Mouse (Mus musculus): Measurements from ENCODE around the gene Cygb. TPM values are rescaled to one million over a fixed set of nuclear protein-coding genes. Genes with fewer than 3 reads are reported as not detected.

Cygb gene
- polyA plus RNA-seq, 1 experiment from 2014 or later = 2.3 TPM

DNA sequence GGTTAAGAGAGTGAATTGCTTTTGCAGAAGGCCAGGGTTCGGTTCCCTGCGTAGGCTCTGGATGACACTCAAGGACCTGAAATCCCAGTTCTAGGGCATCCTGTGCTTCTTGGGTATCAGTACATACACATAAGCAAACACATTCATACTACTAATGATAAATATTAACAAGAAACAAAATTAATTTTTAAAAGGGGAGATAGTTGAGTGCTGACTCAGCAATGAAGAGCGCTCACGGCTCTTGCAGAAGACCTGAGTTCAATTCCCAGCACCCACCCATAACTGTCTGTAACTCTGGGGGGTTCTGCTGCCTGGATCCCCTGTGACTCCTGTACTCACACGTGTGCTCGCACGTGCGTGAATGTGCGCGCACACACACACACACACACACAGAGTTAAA, 35.5 kb upstream of the Cygb start:
- no peaks in the 10 kb centered on the region for H3K36me3 ChIP-seq (ENCODE audit: control insufficient read depth, insufficient read depth, low read length)
- no peak overlapping the region for H3K9ac ChIP-seq (ENCODE audit: low read length)

DNA sequence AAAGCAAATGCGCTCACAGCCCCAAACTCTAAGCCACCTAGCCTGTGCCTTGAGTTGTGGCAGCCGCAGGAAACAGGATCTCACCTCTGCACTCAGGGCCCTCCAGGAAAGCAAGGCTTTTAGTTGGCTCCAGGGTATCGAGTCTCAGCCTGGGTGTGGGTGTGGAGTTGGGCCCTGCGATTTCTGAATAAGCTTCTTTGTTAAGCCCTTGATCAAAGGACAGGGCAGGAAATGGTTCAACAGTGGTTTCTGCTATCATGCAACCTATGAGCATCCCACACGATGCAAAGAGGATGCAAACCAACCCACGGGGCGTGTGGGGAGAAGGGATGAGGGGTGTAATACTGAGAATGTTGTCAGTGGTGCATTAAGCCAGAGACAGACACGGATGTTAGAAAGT, 33.8 kb upstream of the Cygb start:
- H3K4me3 ChIP-seq (ENCODE audit: low read depth, low read length) = no peak overlapping the region
- H3K27ac ChIP-seq (ENCODE audit: low read depth, low read length) = no peak overlapping the region
- no peaks in the 10 kb centered on the region for H3K9me3 ChIP-seq (ENCODE audit: control insufficient read depth, low read length)
- no peak for DNase-seq (ENCODE audit: low spot score)
- no peak overlapping the region for H3K9ac ChIP-seq (ENCODE audit: low read length)
- no peak overlapping the region for H3K4me2 ChIP-seq (ENCODE audit: low read depth)
- no peaks in the 10 kb centered on the region for H3K27me3 ChIP-seq (ENCODE audit: control insufficient read depth, insufficient read depth, low read length)
- ATAC-seq (ENCODE audit: insufficient read depth, low FRiP score, low TSS enrichment) = no peak
- 79% methylated on average over 8 of the region's 8 CpGs for WGBS
- no peaks in the 10 kb centered on the region for H3K4me1 ChIP-seq (ENCODE audit: control insufficient read depth, insufficient read depth, low read length)
- H3K36me3 ChIP-seq (ENCODE audit: control insufficient read depth, insufficient read depth, low read length) = peaks cover 2% of the 10 kb centered on the region; the same call in 1 of the 2 replicates

More for the DNA sequence above, 35.5 kb upstream of the Cygb start:
- Histone ChIP-seq H3K27ac (ENCODE audit: low read depth, low read length) (no peak overlapping the region), H3K9me3 (ENCODE audit: control insufficient read depth, low read length) (no peaks in the 10 kb centered on the region), H3K4me3 (ENCODE audit: low read depth, low read length) (no peak overlapping the region), H3K4me2 (ENCODE audit: low read depth) (no peak overlapping the region), H3K4me1 (ENCODE audit: control insufficient read depth, insufficient read depth, low read length) (peaks cover 6% of the 10 kb centered on the region; the same call in 1 of the 2 replicates), H3K27me3 (ENCODE audit: control insufficient read depth, insufficient read depth, low read length) (peaks cover 13% of the 10 kb centered on the region)
- WGBS = 95% methylated on average over 10 of the region's 10 CpGs
- no peak for DNase-seq (ENCODE audit: low spot score)
- no peak for ATAC-seq (ENCODE audit: insufficient read depth, low FRiP score, low TSS enrichment)

DNA sequence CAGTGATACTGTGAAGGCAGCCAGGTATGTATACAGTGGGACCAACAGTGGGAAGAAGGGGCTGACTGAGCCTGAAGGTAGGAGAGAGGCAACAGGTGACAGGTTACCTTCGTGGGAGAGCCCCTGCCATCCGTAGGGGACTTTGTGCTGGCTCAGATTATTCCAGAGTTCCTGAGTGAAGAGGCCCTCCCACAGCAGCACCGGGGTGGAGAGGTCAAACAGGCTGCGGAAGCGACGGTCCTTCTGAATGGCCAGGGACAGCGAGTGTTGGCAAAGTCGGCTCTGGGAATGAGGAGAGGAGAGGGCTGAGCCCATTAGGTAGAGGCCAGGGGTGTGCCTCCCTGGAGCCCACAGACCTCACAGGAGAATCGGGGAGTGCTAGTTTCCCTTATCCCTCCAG, 31.6 kb upstream of the Cygb start:
- H3K9ac ChIP-seq (ENCODE audit: low read length) = no peak overlapping the region
- WGBS = 78% methylated on average over 9 of the region's 9 CpGs
- DNase-seq (ENCODE audit: low spot score) = no peak
- H3K4me2 ChIP-seq (ENCODE audit: low read depth) = no peak overlapping the region
- H3K27me3 ChIP-seq (ENCODE audit: control insufficient read depth, insufficient read depth, low read length) = no peaks in the 10 kb centered on the region
- no peaks in the 10 kb centered on the region for H3K4me1 ChIP-seq (ENCODE audit: control insufficient read depth, insufficient read depth, low read length)
- H3K9me3 ChIP-seq (ENCODE audit: control insufficient read depth, low read length) = no peaks in the 10 kb centered on the region
- H3K4me3 ChIP-seq (ENCODE audit: low read depth, low read length) = no peak overlapping the region
- peaks cover 3% of the 10 kb centered on the region; the same call in 1 of the 2 replicates for H3K36me3 ChIP-seq (ENCODE audit: control insufficient read depth, insufficient read depth, low read length)
- ATAC-seq (ENCODE audit: insufficient read depth, low FRiP score, low TSS enrichment) = no peak
- H3K27ac ChIP-seq (ENCODE audit: low read depth, low read length) = no peak overlapping the region

DNA sequence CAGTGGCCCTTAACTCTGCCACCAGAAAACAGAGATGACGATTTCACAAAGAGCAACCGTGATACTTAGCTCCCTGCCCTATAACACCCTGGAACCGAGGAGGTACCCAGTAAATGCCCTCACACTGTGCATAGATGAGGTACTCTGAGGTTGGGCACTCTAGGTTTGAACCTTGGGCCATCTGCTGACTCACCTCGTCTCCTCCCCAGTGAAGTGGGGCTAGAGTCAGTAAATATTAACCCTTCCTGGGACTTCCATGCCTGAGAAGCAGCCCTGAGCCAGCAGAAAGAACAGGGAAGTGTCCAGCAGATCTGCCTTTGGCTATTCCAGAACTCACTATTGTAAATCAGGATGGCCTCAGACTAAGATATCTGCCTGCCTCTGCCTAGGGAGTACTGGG, 29.7 kb upstream of the Cygb start:
- Histone ChIP-seq H3K9ac (ENCODE audit: low read length) (no peak overlapping the region), H3K4me1 (ENCODE audit: control insufficient read depth, insufficient read depth, low read length) (no peaks in the 10 kb centered on the region), H3K27me3 (ENCODE audit: control insufficient read depth, insufficient read depth, low read length) (no peaks in the 10 kb centered on the region), H3K9me3 (ENCODE audit: control insufficient read depth, low read length) (no peaks in the 10 kb centered on the region), H3K27ac (ENCODE audit: low read depth, low read length) (no peak overlapping the region), H3K36me3 (ENCODE audit: control insufficient read depth, insufficient read depth, low read length) (peaks cover 6% of the 10 kb centered on the region), H3K4me2 (ENCODE audit: low read depth) (no peak overlapping the region), H3K4me3 (ENCODE audit: low read depth, low read length) (no peak overlapping the region)
- ATAC-seq (ENCODE audit: insufficient read depth, low FRiP score, low TSS enrichment) (no peak), DNase-seq (ENCODE audit: low spot score) (no peak)
- whole genome bisulfite sequencing = 87% methylated on average over 4 of the region's 4 CpGs

DNA sequence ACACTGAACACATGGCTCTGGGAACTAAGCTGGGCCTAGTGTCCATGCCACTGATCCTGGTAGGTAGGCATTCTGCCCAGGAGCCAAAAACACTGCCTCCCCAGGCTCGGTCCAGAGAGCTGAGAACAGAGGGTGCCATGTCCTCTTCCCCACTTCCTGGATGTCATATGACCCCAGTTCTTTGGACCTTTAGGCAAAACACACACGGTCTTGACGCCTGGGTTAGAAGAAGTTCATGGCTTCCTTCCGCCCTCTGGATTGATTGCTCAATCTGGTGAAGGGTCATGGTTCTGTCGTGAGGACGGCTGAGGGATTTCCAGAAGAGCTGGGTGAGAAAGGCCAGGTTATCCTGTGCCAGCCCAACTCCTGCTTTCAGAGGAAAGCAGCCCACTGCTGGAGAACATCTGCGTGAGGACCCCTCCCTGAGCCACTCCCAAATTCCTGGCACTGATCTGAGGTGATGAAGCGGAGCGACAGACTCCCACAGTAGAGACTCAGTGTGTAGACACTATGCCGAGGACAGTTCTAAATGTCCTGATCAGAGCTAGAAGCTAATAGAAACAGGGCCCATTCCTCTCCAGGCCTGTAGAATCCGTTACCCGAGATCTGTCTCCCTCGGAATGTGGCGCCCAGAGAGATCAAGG, 28.5 kb upstream of the Cygb start:
- Histone ChIP-seq H3K27ac (ENCODE audit: low read depth, low read length) (no peak overlapping the region), H3K4me3 (ENCODE audit: low read depth, low read length) (no peak overlapping the region), H3K9ac (ENCODE audit: low read length) (no peak overlapping the region), H3K36me3 (ENCODE audit: control insufficient read depth, insufficient read depth, low read length) (peaks cover 6% of the 10 kb centered on the region), H3K4me1 (ENCODE audit: control insufficient read depth, insufficient read depth, low read length) (no peaks in the 10 kb centered on the region), H3K9me3 (ENCODE audit: control insufficient read depth, low read length) (no peaks in the 10 kb centered on the region), H3K27me3 (ENCODE audit: control insufficient read depth, insufficient read depth, low read length) (no peaks in the 10 kb centered on the region), H3K4me2 (ENCODE audit: low read depth) (no peak overlapping the region)
- 87% methylated on average over 14 of the region's 14 CpGs for WGBS
- no peak for DNase-seq (ENCODE audit: low spot score)
- no peak for ATAC-seq (ENCODE audit: insufficient read depth, low FRiP score, low TSS enrichment)

DNA sequence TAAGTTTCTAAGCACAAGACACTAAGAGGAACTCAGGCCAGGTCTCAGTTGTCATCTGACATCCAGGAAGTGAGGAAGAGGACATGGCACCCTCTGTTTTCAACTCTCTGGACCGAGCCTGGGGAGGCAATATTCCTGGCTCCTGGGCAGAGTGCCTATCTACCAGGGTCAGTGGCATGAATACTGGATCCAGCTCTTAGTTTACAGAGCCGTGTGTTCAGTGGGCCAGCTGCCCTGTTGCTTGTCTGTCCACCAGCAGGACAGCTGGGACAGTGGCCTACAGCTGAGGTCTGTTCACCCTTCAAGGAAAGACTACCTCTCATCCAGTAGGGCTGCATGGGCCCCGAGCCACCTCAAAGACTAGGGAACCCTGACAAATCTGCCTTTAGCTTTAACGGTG, 27.0 kb upstream of the Cygb start:
- Histone ChIP-seq H3K27ac (ENCODE audit: low read depth, low read length) (no peak overlapping the region), H3K36me3 (ENCODE audit: control insufficient read depth, insufficient read depth, low read length) (peaks cover 11% of the 10 kb centered on the region), H3K4me1 (ENCODE audit: control insufficient read depth, insufficient read depth, low read length) (no peaks in the 10 kb centered on the region), H3K4me3 (ENCODE audit: low read depth, low read length) (no peak overlapping the region), H3K27me3 (ENCODE audit: control insufficient read depth, insufficient read depth, low read length) (no peaks in the 10 kb centered on the region), H3K9ac (ENCODE audit: low read length) (no peak overlapping the region), H3K4me2 (ENCODE audit: low read depth) (no peak overlapping the region), H3K9me3 (ENCODE audit: control insufficient read depth, low read length) (no peaks in the 10 kb centered on the region)
- ATAC-seq (ENCODE audit: insufficient read depth, low FRiP score, low TSS enrichment) = no peak
- WGBS = 90% methylated on average over 4 of the region's 4 CpGs
- no peak for DNase-seq (ENCODE audit: low spot score)

DNA sequence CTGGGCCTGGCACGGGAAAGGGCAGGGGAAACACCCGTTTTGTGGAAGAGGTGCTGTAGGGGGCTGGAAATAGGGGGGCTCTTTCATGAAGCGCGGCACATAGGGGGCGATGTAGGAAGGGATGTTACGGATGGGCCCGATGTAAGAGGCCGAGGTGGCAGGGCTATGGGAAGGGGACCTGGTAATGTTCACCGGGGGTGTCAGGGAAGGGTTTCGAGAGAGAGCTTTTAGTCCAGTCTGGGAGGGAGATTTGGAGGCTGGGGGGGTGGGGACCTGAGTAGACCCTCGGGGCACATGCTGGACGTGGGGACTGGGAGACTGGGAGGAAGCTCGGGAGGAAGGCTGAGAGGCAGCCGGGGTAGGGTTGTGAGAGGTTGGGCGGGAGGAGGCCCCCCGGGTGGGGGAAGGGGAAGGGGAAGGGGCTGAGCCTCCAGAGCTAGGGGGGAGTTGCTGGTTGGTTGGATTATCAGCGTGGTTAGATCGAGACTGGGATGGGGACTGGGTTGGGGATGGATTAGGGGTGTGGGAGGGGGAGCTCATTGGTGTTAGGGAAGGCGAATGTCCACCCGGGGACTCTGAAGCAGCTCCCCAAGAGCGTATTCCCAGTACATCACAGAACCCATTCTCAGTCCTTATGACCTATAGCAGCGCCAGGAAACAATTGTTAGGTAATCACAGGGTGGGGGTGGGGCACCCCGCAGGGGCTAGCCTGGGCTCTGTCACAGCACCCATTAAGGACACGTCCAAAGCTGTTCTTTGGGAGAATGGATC, 26.4 kb upstream of the Cygb start:
- ATAC-seq (ENCODE audit: insufficient read depth, low FRiP score, low TSS enrichment) (no peak), DNase-seq (ENCODE audit: low spot score) (no peak)
- Histone ChIP-seq H3K4me1 (ENCODE audit: control insufficient read depth, insufficient read depth, low read length) (no peaks in the 10 kb centered on the region), H3K9ac (ENCODE audit: low read length) (no peak overlapping the region), H3K27ac (ENCODE audit: low read depth, low read length) (no peak overlapping the region), H3K27me3 (ENCODE audit: control insufficient read depth, insufficient read depth, low read length) (no peaks in the 10 kb centered on the region), H3K4me2 (ENCODE audit: low read depth) (no peak overlapping the region), H3K9me3 (ENCODE audit: control insufficient read depth, low read length) (no peaks in the 10 kb centered on the region), H3K36me3 (ENCODE audit: control insufficient read depth, insufficient read depth, low read length) (peaks cover 15% of the 10 kb centered on the region), H3K4me3 (ENCODE audit: low read depth, low read length) (no peak overlapping the region)
- 75% methylated on average over 24 of the region's 24 CpGs for WGBS

DNA sequence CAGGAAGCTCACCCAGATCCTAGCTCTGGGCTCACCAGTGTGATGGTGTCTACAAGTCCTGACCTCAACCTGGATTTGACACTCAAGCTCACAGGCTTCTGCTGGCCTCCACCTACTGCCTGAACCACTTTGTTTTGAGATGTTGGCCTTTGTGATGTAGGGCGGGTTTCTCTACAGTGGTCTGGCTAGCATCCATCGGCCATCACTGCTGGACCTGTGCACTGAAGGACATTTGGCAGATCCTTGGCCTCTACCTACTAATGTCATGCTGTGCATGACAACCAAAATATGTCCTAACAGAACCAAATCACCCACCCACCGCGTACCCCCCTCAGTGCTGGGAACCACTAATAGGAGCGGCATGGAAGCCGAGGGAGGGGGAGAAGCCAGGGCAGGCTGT, 25.0 kb upstream of the Cygb start:
- 95% methylated on average over 6 of the region's 6 CpGs for WGBS
- DNase-seq (ENCODE audit: low spot score) (no peak), ATAC-seq (ENCODE audit: insufficient read depth, low FRiP score, low TSS enrichment) (no peak)
- no peaks in the 10 kb centered on the region for H3K27me3 ChIP-seq (ENCODE audit: control insufficient read depth, insufficient read depth, low read length)
- H3K27ac ChIP-seq (ENCODE audit: low read depth, low read length) = no peak overlapping the region
- no peak overlapping the region for H3K9ac ChIP-seq (ENCODE audit: low read length)
- no peak overlapping the region for H3K4me2 ChIP-seq (ENCODE audit: low read depth)
- H3K4me1 ChIP-seq (ENCODE audit: control insufficient read depth, insufficient read depth, low read length) = no peaks in the 10 kb centered on the region
- no peaks in the 10 kb centered on the region for H3K9me3 ChIP-seq (ENCODE audit: control insufficient read depth, low read length)
- H3K4me3 ChIP-seq (ENCODE audit: low read depth, low read length) = no peak overlapping the region
- H3K36me3 ChIP-seq (ENCODE audit: control insufficient read depth, insufficient read depth, low read length) = peaks cover 15% of the 10 kb centered on the region

Data from neural tube, embryonic 11.5 days (tissue).